ENCODE assay signal across 23 mouse cellular contexts in genomic region chr3:103727813-103728326, GRCm38 (mm10). TPM values are rescaled to one million over a fixed set of nuclear protein-coding genes. Genes with fewer than 3 reads are reported as not detected.
"Had no signal": no experiment of that assay in that cellular context is flagged by ENCODE, and none has a peak within 500 bp of the region (broad histone marks: within the 10 kb centered on the region; RNA-seq: fewer than 3 reads in every experiment).

No protein-coding gene starts in this region.

- H3K4me2 ChIP-seq: limb, embryonic 13.5 days; liver, embryonic 15.5 days; lung, embryonic 14.5 days; neural tube, embryonic 12.5 days had no signal

- ATAC-seq: intestine, postnatal 0 days had no signal

- H3K36me3 ChIP-seq: liver, embryonic 15.5 days; neural tube, embryonic 12.5 days had no signal

- H3K9me3 ChIP-seq: limb, embryonic 13.5 days; liver, embryonic 15.5 days; neural tube, embryonic 12.5 days had no signal

- DNase-seq: kidney, adult 9 months; kidney, postnatal 36 days; left cerebral cortex, postnatal 4 days; lung, embryonic 14.5 days; lung, postnatal 10 days; midbrain, embryonic 14.5 days; retina, postnatal 1 day; right cerebral cortex, postnatal 4 days; spleen, adult 18-20 months; thymus, postnatal 4 days had no signal

- H3K9ac ChIP-seq: limb, embryonic 13.5 days; liver, embryonic 15.5 days; lung, embryonic 14.5 days; neural tube, embryonic 12.5 days had no signal

- H3K4me3 ChIP-seq: layer of hippocampus, adult 2 months; limb, embryonic 13.5 days; liver, embryonic 15.5 days; midbrain, embryonic 10.5 days; neural tube, embryonic 12.5 days had no signal

- H3K27me3 ChIP-seq: limb, embryonic 13.5 days; liver, embryonic 15.5 days; neural tube, embryonic 12.5 days had no signal

- H3K27ac ChIP-seq: kidney, postnatal 0 days; layer of hippocampus, adult 2 months; limb, embryonic 13.5 days; liver, embryonic 15.5 days; macrophage; midbrain, embryonic 10.5 days; neural tube, embryonic 12.5 days had no signal

RNA-seq across cellular contexts. Expression of gene Gm10964, which starts 11.3 kb away (rescaled TPM):
- total RNA-seq: layer of hippocampus, adult 2 months; layer of hippocampus, postnatal 10 days; left cerebral cortex, adult 18-20 months; left cerebral cortex, postnatal 10 days; left cerebral cortex, postnatal 4 days; liver, adult 2 months had no signal
- polyA plus RNA-seq: intestine, postnatal 0 days; kidney, postnatal 0 days; limb, embryonic 13.5 days; liver, adult 2 months; liver, embryonic 15.5 days; lung, embryonic 14.5 days; macrophage; midbrain, embryonic 10.5 days; midbrain, embryonic 14.5 days; neural tube, embryonic 12.5 days; stomach, embryonic 16.5 days had no signal
